Mouse (Mus musculus) intestine, postnatal 0 days (tissue): ENCODE results near the gene Bbs9. TPM values are rescaled to one million over a fixed set of nuclear protein-coding genes. Genes with fewer than 3 reads are reported as not detected.
A peak's percentile ranks its signal among the peaks of the same experiment; 100 is the strongest.

Experiments used
- ATAC-seq: fragments of 200-750 bp; cut with Nextera tagmentation; 2 replicates; pipeline ENCODE4 v1.8.0; 2017; ENCODE audit warnings: mild to moderate bottlenecking, moderate TSS enrichment, moderate library complexity
- H3K27ac ChIP-seq: fragments of 300-500 bp; sonication (generic); 2 replicates; pipeline ENCODE4 v1.5.1; 2014; ENCODE audit warnings: mild to moderate bottlenecking, low read depth, low read length, moderate library complexity
- H3K27me3 ChIP-seq: fragments of 300-500 bp; sonication (generic); replicated peaks from 2 replicates; pipeline ENCODE4 v1.6.1; 2014; ENCODE audit warnings: low read length, mixed read lengths; ENCODE audit not compliant: control insufficient read depth, insufficient read depth
- H3K36me3 ChIP-seq: fragments of 300-500 bp; sonication (generic); 2 replicates; pipeline ENCODE4 v1.6.1; 2014; ENCODE audit warnings: mild to moderate bottlenecking, moderate library complexity; ENCODE audit not compliant: control insufficient read depth, insufficient read depth
- H3K4me1 ChIP-seq: fragments of 300-500 bp; sonication (generic); replicated peaks from 2 replicates; pipeline ENCODE4 v1.6.1; 2014; ENCODE audit warnings: antibody characterized with exemption, low read length, mixed read lengths; ENCODE audit not compliant: control insufficient read depth, insufficient read depth
- H3K4me2 ChIP-seq: fragments of 300-500 bp; sonication (generic); replicated peaks from 2 replicates; pipeline ENCODE4 v1.6.1; 2014; ENCODE audit warnings: low read depth, mild to moderate bottlenecking, moderate library complexity
- H3K4me3 ChIP-seq: fragments of 300-500 bp; sonication (generic); 2 replicates; pipeline ENCODE4 v1.5.1; 2014; ENCODE audit warnings: low read depth, low read length
- H3K9ac ChIP-seq: fragments of 300-500 bp; sonication (generic); 2 replicates; pipeline ENCODE4 v1.6.1; 2014; ENCODE audit warnings: mild to moderate bottlenecking, low read depth, low read length
- H3K9me3 ChIP-seq: fragments of 300-500 bp; sonication (generic); 2 replicates; pipeline ENCODE4 v1.6.1; 2016; ENCODE audit warnings: mixed run types; ENCODE audit not compliant: control insufficient read depth
- CTCF ChIP-seq: sonication (generic); IDR thresholded peaks from 2 replicates; pipeline ENCODE4 v1.5.1; 2016; ENCODE audit warnings: low read depth, mild to moderate bottlenecking, control low read depth, antibody characterized with exemption, moderate library complexity
- WGBS: fragments of 180-500 bp; shearing (Covaris S2); extraction: QIAGEN DNeasy Blood & Tissue Kit; methylation state at CpG from one replicate; pipeline ENCODE4 v1.1.7; 2014; 5-methylcytosine and 5-hydroxymethylcytosine counted together
- polyA plus RNA-seq: library from polyadenylated mRNA; unstranded; fragments of >200 nt; fragmentation: Nextera tagmentation; extraction: Ambion mirVana; gene quantifications from 2 replicates; pipeline ENCODE4 v1.2.1, GENCODE M21; 2015

Bbs9 gene
- polyA plus RNA-seq, 1 experiment from 2014 or later: 4.9 TPM

GRCm38 (mm10) chr9:22494203-22494807 lies 18.8 kb downstream of the Bbs9 start:
- H3K9ac ChIP-seq: no peak overlapping the region
- no peaks in the 10 kb centered on the region for H3K9me3 ChIP-seq
- no peaks in the 10 kb centered on the region for H3K36me3 ChIP-seq
- no peaks in the 10 kb centered on the region for H3K4me1 ChIP-seq
- H3K27ac ChIP-seq: no peak overlapping the region
- H3K4me3 ChIP-seq: no peak overlapping the region
- no peaks in the 10 kb centered on the region for H3K27me3 ChIP-seq
- ATAC-seq: no peak
- H3K4me2 ChIP-seq: no peak overlapping the region
- TF ChIP-seq CTCF: peak; percentile 43
- 83% methylated on average over 9 of the region's 9 CpGs for WGBS

- TF ChIP-seq CTCF: peak; percentile 42
- ATAC-seq: no peak
- H3K4me3 ChIP-seq: no peak overlapping the region
- no peaks in the 10 kb centered on the region for H3K9me3 ChIP-seq
- H3K4me1 ChIP-seq: no peaks in the 10 kb centered on the region
- H3K27ac ChIP-seq: no peak overlapping the region
- H3K36me3 ChIP-seq: no peaks in the 10 kb centered on the region
- H3K9ac ChIP-seq: no peak overlapping the region
- H3K4me2 ChIP-seq: no peak overlapping the region
- no peaks in the 10 kb centered on the region for H3K27me3 ChIP-seq
- WGBS: 90% methylated on average over 2 of the region's 2 CpGs
Measured at GRCm38 (mm10) chr9:22495133-22495532, 19.6 kb downstream of the Bbs9 start.

- no peak for ATAC-seq
- H3K27me3 ChIP-seq: no peaks in the 10 kb centered on the region
- H3K4me3 ChIP-seq: no peak overlapping the region
- no peak overlapping the region for H3K9ac ChIP-seq
- H3K9me3 ChIP-seq: no peaks in the 10 kb centered on the region
- WGBS: 73% methylated on average over 6 of the region's 6 CpGs
- H3K4me2 ChIP-seq: no peak overlapping the region
- no peak for TF ChIP-seq CTCF
- H3K4me1 ChIP-seq: no peaks in the 10 kb centered on the region
- H3K27ac ChIP-seq: no peak overlapping the region
- H3K36me3 ChIP-seq: no peaks in the 10 kb centered on the region
Measured at GRCm38 (mm10) chr9:22497021-22497767, 21.7 kb downstream of the Bbs9 start.

GRCm38 (mm10) chr9:22502972-22503371 lies 27.5 kb downstream of the Bbs9 start:
- ATAC-seq: no peak
- no peak overlapping the region for H3K9ac ChIP-seq
- no peak overlapping the region for H3K4me3 ChIP-seq
- WGBS: 56% methylated on average over 2 of the region's 2 CpGs
- TF ChIP-seq CTCF: no peak
- H3K4me2 ChIP-seq: no peak overlapping the region
- H3K27me3 ChIP-seq: no peaks in the 10 kb centered on the region
- no peaks in the 10 kb centered on the region for H3K36me3 ChIP-seq
- no peak overlapping the region for H3K27ac ChIP-seq
- no peaks in the 10 kb centered on the region for H3K4me1 ChIP-seq
- H3K9me3 ChIP-seq: no peaks in the 10 kb centered on the region

GRCm38 (mm10) chr9:22503581-22503980 lies 28.1 kb downstream of the Bbs9 start:
- Histone ChIP-seq H3K4me2 (no peak overlapping the region), H3K36me3 (no peaks in the 10 kb centered on the region), H3K9ac (no peak overlapping the region), H3K27ac (no peak overlapping the region), H3K4me1 (no peaks in the 10 kb centered on the region), H3K4me3 (no peak overlapping the region), H3K27me3 (no peaks in the 10 kb centered on the region), H3K9me3 (no peaks in the 10 kb centered on the region)
- ATAC-seq: no peak
- no peak for TF ChIP-seq CTCF
- WGBS: 84% methylated on average over 5 of the region's 5 CpGs

GRCm38 (mm10) chr9:22505574-22505973 lies 30.1 kb downstream of the Bbs9 start:
- no peak for TF ChIP-seq CTCF
- WGBS: 41% methylated on average over 2 of the region's 2 CpGs
- Histone ChIP-seq H3K36me3 (no peaks in the 10 kb centered on the region), H3K9ac (no peak overlapping the region), H3K9me3 (no peaks in the 10 kb centered on the region), H3K27ac (no peak overlapping the region), H3K27me3 (no peaks in the 10 kb centered on the region), H3K4me1 (no peaks in the 10 kb centered on the region), H3K4me2 (no peak overlapping the region), H3K4me3 (no peak overlapping the region)
- peak; percentile 87 for ATAC-seq
